Mouse (Mus musculus) lung, postnatal 0 days (tissue): ENCODE measurements around the gene Foxk2.

Experiments
- CTCF ChIP-seq: IDR thresholded peaks from 2 replicates; pipeline ENCODE4 v1.5.1; 2016; ENCODE audit warnings: antibody characterized with exemption, mild to moderate bottlenecking
- EP300 ChIP-seq: IDR thresholded peaks from 2 replicates; pipeline ENCODE4 v1.6.1; 2016; ENCODE audit warnings: antibody characterized with exemption, mild to moderate bottlenecking, control low read depth

DNA sequence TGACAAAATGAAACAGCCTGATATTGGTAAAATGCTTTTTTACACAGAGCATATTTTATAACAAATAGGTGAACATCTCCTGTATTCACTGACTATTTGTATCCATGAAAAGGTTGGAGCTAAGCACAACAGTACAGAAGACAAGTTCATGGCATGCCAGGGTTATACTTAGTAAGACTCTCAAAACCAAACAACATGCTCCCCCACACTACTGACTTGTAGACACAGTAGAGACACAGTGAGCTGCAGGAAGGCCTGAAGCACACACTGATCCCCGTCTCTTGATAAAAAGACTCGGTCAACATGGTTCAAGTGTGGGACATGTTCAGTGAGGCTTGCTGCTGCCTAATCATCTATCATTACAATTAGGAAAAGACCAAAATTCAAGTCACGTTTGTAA is 71.9 kb downstream of the Foxk2 start:
- TF ChIP-seq CTCF (no peak), EP300 (no peak)
